8 mouse cellular contexts compared by ENCODE assay signal in genomic region chr3:113629606-113630359, GRCm38 (mm10). TPM values are rescaled to one million over a fixed set of nuclear protein-coding genes. Genes with fewer than 3 reads are reported as not detected.
A peak's percentile ranks its signal among the peaks of the same experiment; 100 is the strongest.
DNase-seq lines count a peak whose midpoint lies in the region; ATAC-seq and TF ChIP-seq lines count a peak whose summit lies in the region.

Gene Rnpc3 (minus strand): TSS chr3:113630149.

- peak within 1 kb of the TSS; percentile 69 for H3K4me2 ChIP-seq in hindbrain, postnatal 0 days (ENCODE audit: low read depth, low read length)

- no peaks in the 10 kb centered on the region for H3K4me1 ChIP-seq in hindbrain, postnatal 0 days (ENCODE audit: insufficient read depth, low read length)

- no peaks in the 10 kb centered on the region for H3K36me3 ChIP-seq in hindbrain, postnatal 0 days (ENCODE audit: insufficient read depth, low read length)

- peak within 1 kb of the TSS; percentile 100 for H3K27ac ChIP-seq in gastrocnemius, adult 2 months
- H3K27ac ChIP-seq in hindbrain, postnatal 0 days, result peak within 1 kb of the TSS; percentile 100
- H3K27ac ChIP-seq in left cerebral cortex, adult 2 months, result peak within 1 kb of the TSS; percentile 99

- peak within 1 kb of the TSS; percentile 87 for H3K9ac ChIP-seq in hindbrain, postnatal 0 days (replicated peaks; ENCODE audit: low read length)

- intact Hi-C loops in gastrocnemius, adult 2 months (cut with DNase I), result no loop called here
- intact Hi-C loops in left cerebral cortex, adult 2 months (cut with DNase I), result no loop called here

- H3K4me3 ChIP-seq in gastrocnemius, adult 2 months, result peak within 1 kb of the TSS; percentile 99
- H3K4me3 ChIP-seq in hindbrain, postnatal 0 days (ENCODE audit: low read length), result peak within 1 kb of the TSS; percentile 73
- peak within 1 kb of the TSS; percentile 94 for H3K4me3 ChIP-seq in left cerebral cortex, adult 2 months

- DNase-seq in ZHBTc4 (ENCODE audit: low read depth, low spot score), result peak; percentile 98
- peak; percentile 97 for DNase-seq in gastrocnemius, adult 2 months
- peak; percentile 99 for DNase-seq in hindbrain, postnatal 0 days (ENCODE audit: low spot score)
- DNase-seq in left cerebral cortex, adult 2 months (ENCODE audit: extremely low spot score in 1 of 2, low spot score in 2 of 2), result peak; percentile 94 to 95
- peak; percentile 95 to 96 for DNase-seq in right cerebral cortex, adult 2 months (ENCODE audit: low spot score in 2 of 2)
- peak; percentile 98 for DNase-seq in urinary bladder, postnatal 14 days (ENCODE audit: low spot score)

- H3K27me3 ChIP-seq in hindbrain, postnatal 0 days (ENCODE audit: insufficient read depth, low read length), result no peaks in the 10 kb centered on the region

- no peaks in the 10 kb centered on the region for H3K9me3 ChIP-seq in hindbrain, postnatal 0 days (ENCODE audit: low read length)

- peak; percentile 84 for ATAC-seq in common myeloid progenitor, adult 5-6 weeks (replicated peaks; ENCODE audit: low read depth, poor library complexity, severe bottlenecking)
- peak; percentile 98 for ATAC-seq in hindbrain, postnatal 0 days
- peak; percentile 91 for ATAC-seq in megakaryocyte, adult 5-6 weeks (ENCODE audit: poor library complexity, severe bottlenecking)

- 2% methylated on average over 69 of the region's 70 CpGs for WGBS in hindbrain, postnatal 0 days

- TF ChIP-seq CTCF in gastrocnemius, adult 2 months (IDR thresholded peaks at IDR 0.05), result no peak; the same call in 1 of the 2 replicates
- peak; percentile 28; the same call in 1 of the 2 replicates for TF ChIP-seq CTCF in hindbrain, postnatal 0 days (IDR thresholded peaks at IDR 0.05; ENCODE audit: low read depth)
- TF ChIP-seq CTCF in left cerebral cortex, adult 2 months (IDR thresholded peaks at IDR 0.05), result no peak; the same call in 1 of the 2 replicates

RNA-seq across cellular contexts. Expression of gene Rnpc3, which starts in this region (rescaled TPM):
- 59.1 and 69.9 TPM in 2 replicates for total RNA-seq in common myeloid progenitor, adult 5-6 weeks (2017)
- 1 to 10 TPM; 8.8 to 9.2 TPM for total RNA-seq in gastrocnemius, adult 2 months (2021)
- 26.1 and 32.3 TPM in 2 replicates for total RNA-seq in hindbrain, postnatal 0 days (2014; rRNA removed)
- polyA plus RNA-seq in hindbrain, postnatal 0 days (2015; fragmentation: Nextera tagmentation; extraction: Ambion mirVana), result 46.5 and 52.6 TPM in 2 replicates
- total RNA-seq in left cerebral cortex, adult 2 months (2021), result 10 to 100 TPM; 28.0 to 31.8 TPM
- total RNA-seq in megakaryocyte, adult 5-6 weeks (2015), result 40.6 and 53.1 TPM in 2 replicates
- 55.6 and 77.9 TPM in 2 replicates for total RNA-seq in megakaryocyte, adult 5-6 weeks (2017)

Comparison
In these comparisons a context has a peak if more than half of its experiments do, and no peak if none do; other contexts are left out.
1. Peak in every context shown above with its lines: DNase-seq, ATAC-seq, H3K4me3 ChIP-seq and H3K27ac ChIP-seq.